Mouse (Mus musculus): Measurements from ENCODE around the gene Grb2. TPM values are rescaled to one million over a fixed set of nuclear protein-coding genes. Genes with fewer than 3 reads are reported as not detected.

Gene Grb2
- polyA plus RNA-seq, 1 experiment from 2014 or later = 66.7 TPM

DNA sequence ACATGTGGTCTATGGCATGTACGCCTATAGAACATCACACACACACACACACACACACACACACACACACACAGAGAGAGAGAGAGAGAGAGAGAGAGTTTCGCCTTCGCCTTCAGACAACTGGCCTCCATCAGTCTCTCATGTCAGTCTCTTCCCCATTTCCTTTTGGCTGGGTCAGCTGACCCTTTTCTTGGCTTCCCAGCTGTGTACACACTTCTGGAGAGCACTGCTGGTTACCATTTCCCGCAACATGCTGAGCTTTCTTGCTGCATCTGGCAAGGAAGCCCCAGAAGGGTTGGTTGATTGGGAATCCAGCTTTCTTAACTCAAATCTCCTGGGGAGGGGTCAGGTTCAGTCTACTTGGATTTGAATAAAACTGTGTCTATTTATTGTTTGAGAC, 74.3 kb downstream of the Grb2 start:
- no peak overlapping the region for H3K9ac ChIP-seq (ENCODE audit: low read depth, low read length)
- H3K4me1 ChIP-seq (ENCODE audit: control insufficient read depth, insufficient read depth, low read length) = no peaks in the 10 kb centered on the region
- DNase-seq (ENCODE audit: low spot score) (peak; percentile 32), ATAC-seq (ENCODE audit: low read depth) (peak; percentile 62; the same call in 1 of the 2 replicates)
- H3K36me3 ChIP-seq (ENCODE audit: control insufficient read depth, insufficient read depth, low read length) = no peaks in the 10 kb centered on the region
- WGBS = 50% methylated on average over 3 of the region's 4 CpGs
- no peak overlapping the region for H3K27ac ChIP-seq (replicated peaks; ENCODE audit: low read depth, low read length)
- no peaks in the 10 kb centered on the region for H3K9me3 ChIP-seq (ENCODE audit: control insufficient read depth, low read length)
- H3K27me3 ChIP-seq (replicated peaks; ENCODE audit: control insufficient read depth, insufficient read depth, low read length) = no peaks in the 10 kb centered on the region
- H3K4me3 ChIP-seq (ENCODE audit: low read depth, low read length) = no peak overlapping the region
- H3K4me2 ChIP-seq (ENCODE audit: low read depth, low read length) = no peak overlapping the region

DNA sequence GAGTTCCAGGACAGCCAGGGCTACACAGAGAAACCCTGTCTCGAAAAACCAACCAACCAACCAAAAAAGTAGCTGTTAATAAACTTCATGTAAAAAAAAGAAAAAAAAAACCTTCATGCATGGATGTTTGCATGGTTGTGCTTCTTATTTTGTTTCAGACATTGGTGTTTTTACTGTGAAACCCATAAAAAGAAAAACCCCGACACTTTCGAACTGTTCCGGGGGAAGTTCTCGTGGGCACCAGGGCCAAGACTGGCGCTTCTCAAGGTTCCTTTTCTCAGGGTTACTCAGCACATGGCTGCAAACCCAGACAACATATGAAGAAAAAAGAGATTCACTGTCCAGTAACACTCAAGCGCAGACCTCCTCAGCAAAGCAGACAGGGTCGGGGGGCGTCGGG, 75.5 kb downstream of the Grb2 start:
- H3K4me1 ChIP-seq (ENCODE audit: control insufficient read depth, insufficient read depth, low read length) = no peaks in the 10 kb centered on the region
- no peaks in the 10 kb centered on the region for H3K27me3 ChIP-seq (replicated peaks; ENCODE audit: control insufficient read depth, insufficient read depth, low read length)
- H3K4me3 ChIP-seq (ENCODE audit: low read depth, low read length) = no peak overlapping the region
- H3K9ac ChIP-seq (ENCODE audit: low read depth, low read length) = no peak overlapping the region
- no peak for ATAC-seq (ENCODE audit: low read depth)
- H3K9me3 ChIP-seq (ENCODE audit: control insufficient read depth, low read length) = no peaks in the 10 kb centered on the region
- no peak for DNase-seq (ENCODE audit: low spot score)
- no peak overlapping the region for H3K27ac ChIP-seq (replicated peaks; ENCODE audit: low read depth, low read length)
- H3K36me3 ChIP-seq (ENCODE audit: control insufficient read depth, insufficient read depth, low read length) = no peaks in the 10 kb centered on the region
- WGBS = 85% methylated on average over 10 of the region's 10 CpGs
- H3K4me2 ChIP-seq (ENCODE audit: low read depth, low read length) = no peak overlapping the region

DNA sequence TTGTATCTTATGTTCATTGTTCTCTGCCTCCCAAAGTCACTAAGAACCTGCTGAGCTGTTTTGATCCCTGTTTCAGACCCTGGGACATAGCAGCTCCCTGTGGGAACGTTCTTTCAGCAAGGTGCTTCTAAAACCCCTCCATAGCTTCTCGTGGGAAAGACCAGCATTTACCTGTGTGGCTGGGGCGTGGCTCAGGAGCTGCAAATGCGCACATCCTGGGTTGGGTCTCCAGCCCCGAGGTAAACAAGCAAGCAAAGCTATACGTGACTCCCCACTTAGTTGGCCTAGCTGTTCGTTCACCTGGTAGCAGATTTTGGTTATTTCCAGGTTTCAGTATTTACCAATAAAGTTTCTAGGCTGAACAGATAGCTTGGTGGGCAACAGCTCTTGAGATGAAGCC, 76.2 kb downstream of the Grb2 start:
- no peak overlapping the region for H3K4me2 ChIP-seq (ENCODE audit: low read depth, low read length)
- 68% methylated on average over 7 of the region's 7 CpGs for WGBS
- DNase-seq (ENCODE audit: low spot score) (no peak), ATAC-seq (ENCODE audit: low read depth) (no peak)
- H3K27me3 ChIP-seq (replicated peaks; ENCODE audit: control insufficient read depth, insufficient read depth, low read length) = no peaks in the 10 kb centered on the region
- H3K36me3 ChIP-seq (ENCODE audit: control insufficient read depth, insufficient read depth, low read length) = no peaks in the 10 kb centered on the region
- no peaks in the 10 kb centered on the region for H3K9me3 ChIP-seq (ENCODE audit: control insufficient read depth, low read length)
- H3K9ac ChIP-seq (ENCODE audit: low read depth, low read length) = no peak overlapping the region
- H3K27ac ChIP-seq (replicated peaks; ENCODE audit: low read depth, low read length) = no peak overlapping the region
- no peak overlapping the region for H3K4me3 ChIP-seq (ENCODE audit: low read depth, low read length)
- H3K4me1 ChIP-seq (ENCODE audit: control insufficient read depth, insufficient read depth, low read length) = peaks cover 1% of the 10 kb centered on the region; the same call in 1 of the 2 replicates

DNA sequence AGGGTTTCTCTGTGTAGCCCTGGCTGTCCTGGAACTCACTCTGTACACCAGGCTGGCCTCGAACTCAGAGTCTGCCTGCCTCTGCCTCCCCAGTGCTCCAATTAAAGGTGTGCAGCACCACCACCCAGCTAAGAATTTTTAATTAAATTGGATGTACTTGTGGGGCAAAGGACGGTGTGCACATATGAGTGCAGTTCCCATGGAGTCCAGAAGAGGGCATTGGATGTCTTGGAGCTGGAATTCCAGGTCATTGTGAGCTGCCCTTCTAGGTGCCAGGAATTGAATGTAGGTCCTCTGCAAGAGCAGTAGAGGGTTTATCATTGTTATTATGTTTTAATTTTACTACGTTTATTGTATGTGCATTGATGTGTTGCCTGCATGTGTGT, 76.9 kb downstream of the Grb2 start:
- DNase-seq (ENCODE audit: low spot score) (no peak), ATAC-seq (ENCODE audit: low read depth) (no peak)
- WGBS = 28% methylated on average over 3 of the region's 3 CpGs
- Histone ChIP-seq H3K27me3 (replicated peaks; ENCODE audit: control insufficient read depth, insufficient read depth, low read length) (no peaks in the 10 kb centered on the region), H3K9me3 (ENCODE audit: control insufficient read depth, low read length) (no peaks in the 10 kb centered on the region), H3K9ac (ENCODE audit: low read depth, low read length) (no peak overlapping the region), H3K27ac (replicated peaks; ENCODE audit: low read depth, low read length) (no peak overlapping the region), H3K4me1 (ENCODE audit: control insufficient read depth, insufficient read depth, low read length) (peaks cover 6% of the 10 kb centered on the region; the same call in 1 of the 2 replicates), H3K4me2 (ENCODE audit: low read depth, low read length) (no peak overlapping the region), H3K36me3 (ENCODE audit: control insufficient read depth, insufficient read depth, low read length) (no peaks in the 10 kb centered on the region), H3K4me3 (ENCODE audit: low read depth, low read length) (no peak overlapping the region)

DNA sequence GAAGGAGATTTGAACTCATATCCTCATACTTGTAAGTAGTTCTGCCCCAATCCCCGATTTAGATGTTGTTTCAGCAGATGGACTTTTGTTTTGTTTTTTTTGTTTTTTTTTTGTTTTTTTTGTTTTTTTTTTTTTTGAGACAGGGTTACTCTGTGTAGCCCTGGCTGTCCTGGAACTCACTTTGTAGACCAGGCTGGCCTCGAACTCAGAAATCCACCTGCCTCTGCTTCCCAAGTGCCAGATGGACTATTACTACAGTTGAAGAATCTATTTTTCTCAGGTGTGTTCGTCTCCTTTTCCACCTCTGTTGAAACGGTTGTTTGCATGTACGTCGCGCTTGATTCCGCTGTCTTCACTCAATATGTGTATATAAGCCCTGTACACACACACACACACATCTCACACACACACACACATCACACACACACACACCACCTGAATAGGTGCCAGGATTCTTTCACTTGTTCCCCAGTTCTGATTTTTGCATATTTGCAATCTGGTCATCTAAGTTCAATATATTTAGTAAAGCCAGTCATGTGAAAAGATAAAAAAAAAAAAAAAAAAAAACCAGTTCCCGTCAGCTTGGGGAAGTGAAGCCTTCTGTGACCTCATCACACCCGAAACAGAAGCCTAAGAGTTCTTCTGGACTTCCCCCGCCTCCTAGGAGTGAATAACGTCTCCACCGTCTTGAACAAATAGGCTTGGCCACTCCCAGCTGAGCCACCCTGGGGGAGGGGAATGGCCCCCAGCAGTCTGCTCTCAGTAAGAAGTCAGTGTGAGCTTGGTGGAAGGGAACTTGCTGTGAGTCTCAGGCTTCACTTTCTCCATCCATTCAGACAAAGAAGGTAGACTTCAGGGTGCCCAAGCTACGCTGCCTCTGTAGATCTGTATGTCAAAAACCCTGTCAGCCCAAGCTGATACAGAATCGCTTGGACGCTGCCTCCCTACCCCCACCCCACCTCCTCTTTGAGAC, 77.6 kb downstream of the Grb2 start:
- ATAC-seq (ENCODE audit: low read depth) (no peak), DNase-seq (ENCODE audit: low spot score) (peak; percentile 41)
- no peak overlapping the region for H3K9ac ChIP-seq (ENCODE audit: low read depth, low read length)
- no peak overlapping the region for H3K4me2 ChIP-seq (ENCODE audit: low read depth, low read length)
- H3K9me3 ChIP-seq (ENCODE audit: control insufficient read depth, low read length) = no peaks in the 10 kb centered on the region
- H3K4me3 ChIP-seq (ENCODE audit: low read depth, low read length) = no peak overlapping the region
- no peak overlapping the region for H3K27ac ChIP-seq (replicated peaks; ENCODE audit: low read depth, low read length)
- H3K36me3 ChIP-seq (ENCODE audit: control insufficient read depth, insufficient read depth, low read length) = no peaks in the 10 kb centered on the region
- WGBS = 47% methylated on average over 16 of the region's 16 CpGs
- H3K27me3 ChIP-seq (replicated peaks; ENCODE audit: control insufficient read depth, insufficient read depth, low read length) = no peaks in the 10 kb centered on the region
- peaks cover 6% of the 10 kb centered on the region; the same call in 1 of the 2 replicates for H3K4me1 ChIP-seq (ENCODE audit: control insufficient read depth, insufficient read depth, low read length)

DNA sequence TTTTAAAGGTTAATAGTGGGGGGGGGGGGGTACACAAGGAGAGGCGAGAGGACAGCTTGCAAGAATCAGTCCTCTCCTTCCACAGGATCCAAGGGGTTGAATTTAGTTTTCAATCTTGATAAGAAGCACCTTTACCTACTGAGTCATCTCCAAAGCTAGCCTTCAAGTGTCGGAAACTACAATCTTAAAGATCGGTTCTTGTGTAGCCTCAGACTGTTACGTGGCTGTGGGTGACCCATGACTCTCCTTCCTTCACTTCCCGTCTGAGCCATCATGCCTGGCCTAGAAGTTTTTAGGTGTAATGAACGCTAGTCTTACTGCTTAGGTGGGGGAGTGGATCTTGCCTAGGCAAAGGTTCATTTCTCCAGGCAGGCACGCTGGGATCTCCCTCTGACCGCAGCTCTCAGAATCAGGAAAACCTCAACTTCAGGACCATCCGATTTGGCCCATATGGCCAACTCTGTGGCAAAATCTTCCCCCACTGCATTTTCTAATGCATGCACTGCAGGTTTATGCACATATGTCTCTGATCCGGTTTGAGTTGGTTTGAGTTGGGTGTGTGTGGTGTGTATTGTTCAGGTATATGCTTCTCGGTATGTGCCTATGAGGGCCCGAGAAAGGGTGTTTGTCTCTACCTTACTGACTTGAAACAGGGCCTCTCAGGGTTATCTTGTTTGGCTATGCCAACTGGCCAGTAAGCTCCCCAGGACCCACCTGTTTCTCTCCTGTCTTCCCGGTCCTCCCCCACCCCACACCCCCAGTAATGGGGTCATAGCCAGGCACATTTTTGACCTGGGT, 78.5 kb downstream of the Grb2 start:
- 83% methylated on average over 13 of the region's 13 CpGs for WGBS
- H3K27me3 ChIP-seq (replicated peaks; ENCODE audit: control insufficient read depth, insufficient read depth, low read length) = no peaks in the 10 kb centered on the region

DNA sequence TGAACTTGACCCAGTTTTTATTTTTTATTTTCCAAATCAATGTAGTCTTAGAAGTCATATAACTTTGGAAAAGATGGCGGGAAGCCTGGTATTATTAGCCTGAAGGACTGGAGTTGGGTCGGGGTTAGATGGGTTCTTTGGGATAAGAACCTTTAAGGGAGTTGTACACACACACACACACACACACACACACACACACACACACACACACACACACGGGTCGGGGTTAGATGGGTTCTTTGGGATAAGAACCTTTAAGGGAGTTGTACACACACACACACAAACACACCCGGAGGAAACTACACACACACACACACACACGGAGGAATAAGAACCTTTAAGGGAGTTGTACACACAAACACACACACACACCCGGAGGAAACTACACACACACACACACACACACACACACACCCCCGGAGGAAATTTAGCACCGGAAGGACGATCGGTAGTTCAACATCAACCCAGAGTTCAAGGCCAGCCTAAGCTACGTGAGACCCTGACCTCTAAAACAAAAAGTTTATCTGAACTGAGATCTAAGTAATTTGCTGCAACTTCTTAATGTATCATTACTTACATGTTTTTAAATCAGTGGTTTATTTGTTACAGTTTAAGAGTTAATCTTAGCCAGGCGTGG, 79.8 kb downstream of the Grb2 start:
- peak overlapping the region; percentile 52; the same call in 1 of the 2 replicates for H3K9ac ChIP-seq (ENCODE audit: low read depth, low read length)
- peak overlapping the region; percentile 71 for H3K4me3 ChIP-seq (ENCODE audit: low read depth, low read length)
- H3K4me1 ChIP-seq (ENCODE audit: control insufficient read depth, insufficient read depth, low read length) = peaks cover 6% of the 10 kb centered on the region; the same call in 1 of the 2 replicates
- H3K27ac ChIP-seq (replicated peaks; ENCODE audit: low read depth, low read length) = peak overlapping the region; percentile 29; the same call in 1 of the 2 replicates
- H3K27me3 ChIP-seq (replicated peaks; ENCODE audit: control insufficient read depth, insufficient read depth, low read length) = no peaks in the 10 kb centered on the region
- ATAC-seq (ENCODE audit: low read depth) (peak; percentile 7; the same call in 1 of the 2 replicates), DNase-seq (ENCODE audit: low spot score) (no peak)
- peak overlapping the region; percentile 55 for H3K4me2 ChIP-seq (ENCODE audit: low read depth, low read length)
- H3K9me3 ChIP-seq (ENCODE audit: control insufficient read depth, low read length) = no peaks in the 10 kb centered on the region
- 57% methylated on average over 13 of the region's 13 CpGs for WGBS
- no peaks in the 10 kb centered on the region for H3K36me3 ChIP-seq (ENCODE audit: control insufficient read depth, insufficient read depth, low read length)

More for the DNA sequence above, 78.5 kb downstream of the Grb2 start:
- DNase-seq (ENCODE audit: low spot score) = no peak
- Histone ChIP-seq H3K36me3 (ENCODE audit: control insufficient read depth, insufficient read depth, low read length) (no peaks in the 10 kb centered on the region), H3K4me2 (ENCODE audit: low read depth, low read length) (no peak overlapping the region), H3K27ac (replicated peaks; ENCODE audit: low read depth, low read length) (no peak overlapping the region), H3K9me3 (ENCODE audit: control insufficient read depth, low read length) (no peaks in the 10 kb centered on the region), H3K9ac (ENCODE audit: low read depth, low read length) (no peak overlapping the region), H3K4me1 (ENCODE audit: control insufficient read depth, insufficient read depth, low read length) (peaks cover 6% of the 10 kb centered on the region; the same call in 1 of the 2 replicates), H3K4me3 (ENCODE audit: low read depth, low read length) (no peak overlapping the region)
- no peak for ATAC-seq (ENCODE audit: low read depth)

Measured in embryonic facial prominence, embryonic 14.5 days (tissue).